Mouse (Mus musculus): ENCODE measurements around the gene Hk3. TPM values are rescaled to one million over a fixed set of nuclear protein-coding genes. Genes with fewer than 3 reads are reported as not detected.

The Hk3 gene
- total RNA-seq, 4 experiments from 2014 or later, result 0.99 to 1.9 (median 1.4) TPM

Other genes starting within 250 kb of the Hk3 start
- not detected for gene Eif4e1b, start 237.4 kb downstream of the Hk3 start, total RNA-seq (2022)
- gene Tspan17, start 232.0 kb downstream of the Hk3 start, total RNA-seq (2022), result 10 to 100 TPM; 74.5 to 85.8 (median 79.0) TPM
- 10 to 100 TPM; 86.2 to 95.5 (median 94.0) TPM for gene Unc5a, start 72.0 kb downstream of the Hk3 start, total RNA-seq (2022)
- 10 to 100 TPM; 20.3 to 24.7 (median 23.3) TPM for gene Uimc1, start 78.9 kb upstream of the Hk3 start, total RNA-seq (2022)
- gene Zfp346, start 83.9 kb upstream of the Hk3 start, total RNA-seq (2022), result 10 to 100 TPM; 41.9 to 46.2 (median 42.5) TPM
- not detected for gene Gm17617, start 112.2 kb upstream of the Hk3 start, total RNA-seq (2022)
- gene Fgfr4, start 131.3 kb upstream of the Hk3 start, total RNA-seq (2022), result under 1 TPM; 0.21 to 0.70 (median 0.58) TPM
- 100 to 1,000 TPM; 108 to 137 (median 123) TPM for gene Nsd1, start 188.4 kb upstream of the Hk3 start, total RNA-seq (2022)